Mouse (Mus musculus) liver, postnatal 0 days (tissue): ENCODE measurements around the gene Smndc1. TPM values are rescaled to one million over a fixed set of nuclear protein-coding genes. Genes with fewer than 3 reads are reported as not detected.
A peak's percentile ranks its signal among the peaks of the same experiment; 100 is the strongest.

Experiments used
- ATAC-seq: fragments of 200-750 bp; cut with Nextera tagmentation; 2 replicates; pipeline ENCODE4 v1.8.0; 2017; ENCODE audit warnings: mild to moderate bottlenecking, moderate library complexity
- DNase-seq: peaks from one replicate; pipeline ENCODE4 v3.0.0-alpha.2; 2016
- H3K27ac ChIP-seq: fragments of 300-500 bp; sonication (generic); 2 replicates; pipeline ENCODE4 v1.5.1; 2014; ENCODE audit warnings: antibody characterized with exemption, moderate library complexity, mild to moderate bottlenecking, low read depth
- H3K27me3 ChIP-seq: fragments of 300-500 bp; sonication (generic); 2 replicates; pipeline ENCODE4 v1.6.1; 2014; ENCODE audit warnings: low read length, control low read depth, mixed read lengths; ENCODE audit not compliant: insufficient read depth
- H3K36me3 ChIP-seq: fragments of 300-500 bp; sonication (generic); replicated peaks from 2 replicates; pipeline ENCODE4 v1.6.1; 2014; ENCODE audit warnings: mild to moderate bottlenecking, control low read depth, low read length, moderate library complexity, mixed read lengths; ENCODE audit not compliant: insufficient read depth
- H3K4me1 ChIP-seq: fragments of 300-500 bp; sonication (generic); 2 replicates; pipeline ENCODE4 v1.6.1; 2014; ENCODE audit warnings: antibody characterized with exemption, mild to moderate bottlenecking, control low read depth; ENCODE audit not compliant: insufficient read depth
- H3K4me2 ChIP-seq: fragments of 300-500 bp; sonication (generic); 2 replicates; pipeline ENCODE4 v1.6.1; 2014; ENCODE audit warnings: low read depth, mild to moderate bottlenecking, low read length, moderate library complexity, mixed read lengths
- H3K4me3 ChIP-seq: fragments of 300-500 bp; sonication (generic); 2 replicates; pipeline ENCODE4 v1.5.1; 2014; ENCODE audit warnings: low read depth, low read length
- H3K9ac ChIP-seq: fragments of 300-500 bp; sonication (generic); replicated peaks from 2 replicates; pipeline ENCODE4 v1.6.1; 2014; ENCODE audit warnings: mild to moderate bottlenecking, moderate library complexity
- H3K9me3 ChIP-seq: fragments of 300-500 bp; sonication (generic); 2 replicates; pipeline ENCODE4 v1.6.1; 2016; ENCODE audit warnings: mild to moderate bottlenecking, control low read depth, low read length, mixed read lengths
- CTCF ChIP-seq: sonication (generic); IDR thresholded peaks from 2 replicates; pipeline ENCODE4 v1.5.1; 2016; ENCODE audit warnings: antibody characterized with exemption, low read depth
- EP300 ChIP-seq: IDR thresholded peaks from 2 replicates; pipeline ENCODE4 v1.6.1; 2016; ENCODE audit warnings: antibody characterized with exemption, low read depth, mild to moderate bottlenecking
- WGBS: fragments of 180-500 bp; shearing (Covaris S2); extraction: QIAGEN DNeasy Blood & Tissue Kit; methylation state at CpG from one replicate; pipeline ENCODE4 v1.1.7; 2014; ENCODE audit not compliant: insufficient replicate concordance; 5-methylcytosine and 5-hydroxymethylcytosine counted together
- polyA plus RNA-seq: library from polyadenylated mRNA; unstranded; fragments of >200 nt; fragmentation: Nextera tagmentation; extraction: Ambion mirVana; gene quantifications from 2 replicates; pipeline ENCODE4 v1.2.1, GENCODE M21; 2015

Gene Smndc1
- polyA plus RNA-seq, 1 experiment from 2014 or later: 18.9 TPM

DNA sequence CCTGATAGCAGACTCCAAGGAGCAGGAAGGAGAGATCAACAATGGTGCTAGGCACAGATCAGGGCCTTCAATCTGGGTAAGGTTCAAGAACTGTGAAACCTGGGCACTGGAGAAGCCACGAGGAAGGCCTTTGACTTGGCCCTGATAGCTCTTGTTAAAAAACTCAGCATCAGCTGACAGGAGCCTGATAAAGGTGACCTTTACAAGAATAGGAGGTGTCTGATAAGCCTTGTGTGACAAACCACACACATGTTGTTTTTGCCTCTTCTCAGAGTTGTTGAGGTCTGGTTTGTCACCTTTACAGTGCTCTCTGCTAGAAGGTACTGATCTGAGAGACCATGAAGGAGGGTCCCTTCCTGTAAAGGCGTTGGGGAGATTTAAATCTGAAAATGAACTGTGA is 17.0 kb upstream of the Smndc1 start:
- DNase-seq (no peak), ATAC-seq (no peak)
- no peak overlapping the region for H3K4me3 ChIP-seq
- no peak overlapping the region for H3K9ac ChIP-seq
- TF ChIP-seq CTCF (no peak), EP300 (no peak)
- no peaks in the 10 kb centered on the region for H3K36me3 ChIP-seq
- H3K4me2 ChIP-seq: no peak overlapping the region
- WGBS: 48% methylated on average over 2 of the region's 2 CpGs
- H3K27ac ChIP-seq: no peak overlapping the region
- H3K9me3 ChIP-seq: no peaks in the 10 kb centered on the region
- peaks cover 6% of the 10 kb centered on the region for H3K4me1 ChIP-seq
- no peaks in the 10 kb centered on the region for H3K27me3 ChIP-seq

DNA sequence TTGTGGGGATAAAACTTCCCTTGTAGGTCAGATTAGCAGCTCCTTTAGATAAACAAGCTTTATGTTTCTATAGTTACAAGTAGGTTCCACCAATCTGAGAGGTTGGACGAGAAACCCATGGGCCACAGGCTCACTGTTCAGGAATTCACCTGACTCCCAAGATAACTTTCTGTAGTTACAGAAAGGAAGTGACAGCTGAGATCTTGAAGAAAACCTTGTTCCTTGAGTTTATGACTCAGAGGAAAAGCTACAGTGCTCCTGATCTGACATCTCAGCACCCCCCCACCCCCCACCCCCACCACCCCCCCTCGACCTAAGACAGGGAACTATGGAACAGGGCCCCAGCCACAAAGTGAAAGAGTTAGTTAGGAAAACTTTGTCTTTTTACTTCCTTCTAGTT is 15.4 kb upstream of the Smndc1 start:
- Histone ChIP-seq H3K27ac (no peak overlapping the region), H3K4me1 (peaks cover 6% of the 10 kb centered on the region), H3K27me3 (no peaks in the 10 kb centered on the region), H3K4me2 (no peak overlapping the region), H3K36me3 (no peaks in the 10 kb centered on the region), H3K9ac (no peak overlapping the region), H3K4me3 (no peak overlapping the region), H3K9me3 (no peaks in the 10 kb centered on the region)
- ATAC-seq: no peak
- 27% methylated on average over 2 of the region's 2 CpGs for WGBS
- no peak for DNase-seq
- TF ChIP-seq EP300 (no peak), CTCF (no peak)

DNA sequence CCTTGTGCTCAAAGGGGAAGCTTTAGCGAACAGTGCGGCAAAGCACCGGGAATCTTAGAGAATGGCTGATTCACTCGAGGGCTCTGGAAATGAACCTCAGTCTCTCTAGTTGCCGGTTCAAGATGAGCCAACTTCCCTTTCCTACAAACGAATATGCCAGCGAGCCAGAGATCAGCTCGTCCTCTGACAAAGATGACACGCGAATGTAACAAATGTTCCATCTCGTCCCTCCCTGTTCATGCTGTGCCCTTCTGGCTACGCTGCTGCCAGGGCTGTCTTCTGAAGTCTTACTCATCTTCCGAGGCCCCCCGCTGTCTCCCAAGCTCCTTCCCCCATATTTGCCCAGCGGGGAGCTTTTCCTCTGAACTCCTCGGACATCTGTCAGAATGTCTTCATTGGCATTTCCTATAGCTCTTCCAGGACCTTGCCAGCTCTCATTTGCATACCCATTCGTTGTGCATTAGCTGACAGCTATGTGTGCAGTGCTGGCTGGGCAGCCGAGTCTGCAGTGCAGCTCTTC is 14.5 kb upstream of the Smndc1 start:
- Histone ChIP-seq H3K9ac (no peak overlapping the region), H3K36me3 (no peaks in the 10 kb centered on the region), H3K27me3 (no peaks in the 10 kb centered on the region), H3K27ac (no peak overlapping the region), H3K4me2 (no peak overlapping the region), H3K4me3 (no peak overlapping the region), H3K4me1 (peaks cover 6% of the 10 kb centered on the region), H3K9me3 (no peaks in the 10 kb centered on the region)
- WGBS: 58% methylated on average over 18 of the region's 18 CpGs
- TF ChIP-seq EP300 (no peak), CTCF (no peak)
- no peak for ATAC-seq
- DNase-seq: no peak

DNA sequence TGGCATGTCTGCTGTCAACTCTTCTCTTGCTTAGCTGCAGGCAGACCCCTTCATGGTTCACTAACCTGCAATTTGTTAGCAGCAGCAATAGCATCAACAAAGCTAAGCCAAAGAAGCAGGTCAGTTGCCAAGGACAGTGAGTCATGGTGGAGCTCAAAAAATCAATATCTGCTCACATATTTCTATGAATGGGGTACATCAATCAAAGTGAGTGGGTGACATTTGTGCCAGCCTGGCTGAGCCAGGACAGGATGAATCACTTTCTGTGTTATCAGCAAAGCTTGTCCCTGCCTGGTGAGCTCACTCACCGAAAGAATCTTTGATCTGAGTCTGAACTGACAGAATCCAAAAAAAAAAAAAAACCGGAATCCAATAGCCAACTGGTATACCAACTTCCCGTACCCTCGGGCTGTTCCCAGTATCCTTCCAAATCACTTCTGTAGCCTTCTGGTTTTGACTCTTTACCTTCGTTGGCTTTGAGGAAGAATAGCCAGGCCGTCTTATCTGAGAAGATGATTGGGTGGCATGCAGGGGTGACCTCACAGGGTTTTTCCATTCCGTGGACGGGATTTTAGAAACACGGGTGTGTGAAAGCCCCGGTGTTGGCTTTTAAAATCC is 13.9 kb upstream of the Smndc1 start:
- ATAC-seq: peak; percentile 56
- no peaks in the 10 kb centered on the region for H3K36me3 ChIP-seq
- no peak overlapping the region for H3K9ac ChIP-seq
- H3K9me3 ChIP-seq: no peaks in the 10 kb centered on the region
- H3K4me2 ChIP-seq: no peak overlapping the region
- no peak overlapping the region for H3K4me3 ChIP-seq
- TF ChIP-seq EP300 (no peak), CTCF (no peak)
- H3K27me3 ChIP-seq: no peaks in the 10 kb centered on the region
- 75% methylated on average over 10 of the region's 10 CpGs for WGBS
- H3K4me1 ChIP-seq: peaks cover 6% of the 10 kb centered on the region
- DNase-seq: no peak
- H3K27ac ChIP-seq: no peak overlapping the region

DNA sequence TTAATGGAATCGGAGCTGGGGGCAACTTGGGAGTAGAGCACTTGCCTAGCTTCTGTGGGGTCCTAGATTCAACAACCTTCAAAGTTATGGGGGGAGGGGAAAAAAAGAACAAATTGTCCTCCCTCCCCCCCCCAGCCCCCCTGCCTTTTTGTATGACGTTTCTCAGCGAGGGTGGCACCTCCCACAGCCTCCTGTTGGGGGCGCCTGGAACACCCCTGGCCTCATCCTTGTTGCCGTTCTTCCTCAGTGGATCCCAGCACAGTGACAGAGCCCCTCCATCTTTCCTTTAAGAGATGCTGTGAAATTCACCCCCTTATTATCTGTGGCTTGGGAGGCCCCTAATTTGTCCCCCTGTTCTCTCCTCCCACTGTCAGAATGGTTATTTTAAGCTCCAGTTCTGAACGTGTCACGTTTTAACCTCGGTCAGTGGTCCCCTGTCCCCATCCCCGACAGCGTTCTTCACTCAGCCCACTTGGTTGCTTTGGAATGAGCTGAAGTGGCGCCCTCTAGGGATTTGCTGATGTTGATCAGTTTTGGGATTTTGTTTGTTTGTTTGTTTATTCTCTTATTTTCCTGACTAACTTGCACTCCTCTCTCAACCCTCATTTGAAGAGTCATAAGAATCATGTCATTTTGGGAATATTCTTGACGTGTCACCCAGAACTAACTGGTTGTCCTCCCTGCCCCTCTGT is 12.5 kb upstream of the Smndc1 start:
- no peaks in the 10 kb centered on the region for H3K9me3 ChIP-seq
- no peaks in the 10 kb centered on the region for H3K27me3 ChIP-seq
- no peak for DNase-seq
- H3K36me3 ChIP-seq: no peaks in the 10 kb centered on the region
- H3K4me2 ChIP-seq: no peak overlapping the region
- no peak overlapping the region for H3K27ac ChIP-seq
- WGBS: 51% methylated on average over 12 of the region's 12 CpGs
- no peak for ATAC-seq
- H3K9ac ChIP-seq: no peak overlapping the region
- no peak; the same call in none of the 2 replicates for TF ChIP-seq CTCF
- no peak for TF ChIP-seq EP300
- H3K4me3 ChIP-seq: no peak overlapping the region
- H3K4me1 ChIP-seq: peaks cover 10% of the 10 kb centered on the region

DNA sequence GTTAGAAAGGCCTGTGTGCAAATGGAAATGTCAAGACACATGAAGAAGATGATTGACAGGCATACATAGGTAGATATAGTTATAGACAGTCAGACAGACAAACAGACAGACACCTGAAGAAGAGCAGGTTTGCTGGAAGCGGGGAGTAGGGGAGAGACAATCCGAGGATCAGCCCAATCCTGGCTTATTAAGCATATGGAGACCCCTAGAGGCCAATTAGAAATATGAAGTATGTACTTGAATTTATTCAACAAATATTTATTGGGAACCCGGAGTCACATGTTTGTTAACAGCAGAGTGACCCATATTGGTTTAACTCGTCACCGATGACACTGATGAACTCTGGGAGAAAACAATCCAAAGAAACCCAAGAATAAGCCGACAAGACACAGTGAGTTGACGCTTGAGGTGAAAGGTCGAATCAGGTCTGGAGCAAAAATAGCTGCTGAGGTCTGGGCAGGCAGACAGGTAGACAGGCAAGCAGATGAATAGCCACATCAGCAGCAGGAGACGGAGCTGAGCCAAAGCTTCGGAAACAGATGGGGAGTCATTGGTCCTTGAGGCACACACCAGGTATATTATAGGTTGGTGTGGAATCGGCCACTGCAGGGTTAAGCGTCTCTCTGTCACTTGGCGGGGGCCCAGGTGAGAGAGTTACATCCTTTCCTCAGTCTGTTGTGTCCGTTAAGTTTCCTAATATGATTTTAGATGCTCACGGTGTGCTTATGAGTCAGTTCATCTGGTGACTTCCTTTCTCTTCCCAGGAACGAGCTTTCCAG is 10.1 kb upstream of the Smndc1 start:
- Histone ChIP-seq H3K27ac (no peak overlapping the region), H3K27me3 (no peaks in the 10 kb centered on the region), H3K9me3 (no peaks in the 10 kb centered on the region), H3K4me2 (no peak overlapping the region), H3K4me3 (no peak overlapping the region), H3K9ac (no peak overlapping the region), H3K4me1 (peaks cover 9% of the 10 kb centered on the region; the same call in 1 of the 2 replicates), H3K36me3 (no peaks in the 10 kb centered on the region)
- TF ChIP-seq EP300 (no peak), CTCF (peak; percentile 20)
- DNase-seq (no peak), ATAC-seq (no peak)
- 71% methylated on average over 16 of the region's 16 CpGs for WGBS
